Mouse (Mus musculus) testis, adult 2 months (tissue): Measurements from ENCODE around the gene Cstf1.

Experiments
- CTCF ChIP-seq: fragments of 200-500 bp; IDR thresholded peaks from 2 replicates; pipeline ENCODE4 v1.5.1; 2012; ENCODE audit warnings: low read depth, mild to moderate bottlenecking, inconsistent platforms, low read length, moderate library complexity; ENCODE audit not compliant: control insufficient read depth, insufficient read depth, insufficient replicate concordance
- POLR2A ChIP-seq: fragments of 200-500 bp; IDR thresholded peaks from 2 replicates; pipeline ENCODE4 v1.6.1; 2012; ENCODE audit warnings: low read depth, mild to moderate bottlenecking, inconsistent platforms, low read length, moderate library complexity; ENCODE audit not compliant: control insufficient read depth

GRCm38 (mm10) chr2:172340936-172341335 is 29.5 kb upstream of the Cstf1 start:
- TF ChIP-seq CTCF (no peak), POLR2A (no peak)
